In the genomic region with DNA sequence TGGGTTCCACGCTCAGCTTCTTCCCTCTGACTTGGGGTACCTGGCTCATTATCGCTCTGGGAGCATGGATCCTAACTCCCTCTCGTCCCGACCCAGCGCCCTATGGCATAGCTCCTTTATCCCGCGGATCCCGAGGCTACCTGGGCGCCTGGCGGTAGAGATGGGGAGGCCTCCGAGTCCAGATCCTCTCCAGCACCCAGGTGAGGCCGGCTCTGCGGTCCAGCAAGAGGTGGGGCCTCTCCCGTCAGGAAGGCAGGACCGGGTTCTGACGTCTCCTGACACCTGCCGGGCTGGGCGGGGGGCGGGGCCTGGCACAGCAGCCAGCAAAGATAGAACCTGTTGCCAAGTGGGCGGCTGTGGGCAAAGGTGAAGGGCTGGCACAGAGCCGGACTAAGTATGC, we compare ENCODE assay signal across 16 mouse cellular contexts. TPM values are rescaled to one million over a fixed set of nuclear protein-coding genes. Genes with fewer than 3 reads are reported as not detected.
DNase-seq lines count a peak whose midpoint lies in the region; ATAC-seq and TF ChIP-seq lines count a peak whose summit lies in the region.
"Had no signal": no experiment of that assay in that cellular context is flagged by ENCODE, and none has a peak within 500 bp of the region (broad histone marks: within the 10 kb centered on the region; RNA-seq: fewer than 3 reads in every experiment).

No protein-coding gene starts in this region.

- TF ChIP-seq POLR2A in testis, adult 2 months (IDR thresholded peaks at IDR 0.05; ENCODE audit: control insufficient read depth, low read depth, low read length): no peak
- no peak for TF ChIP-seq POLR2A in thymus, adult 2 months (IDR thresholded peaks at IDR 0.05; ENCODE audit: control insufficient read depth, extremely low read depth, insufficient read depth, low read length, poor library complexity)

- no peak overlapping the region for H3K27ac ChIP-seq in testis, adult 2 months (ENCODE audit: control insufficient read depth, insufficient read depth, low read depth, low read length)
- H3K27ac ChIP-seq in lung, embryonic 16.5 days (ENCODE audit: low read length): peak overlapping the region; percentile 93
- no peak overlapping the region for H3K27ac ChIP-seq in thymus, adult 2 months (ENCODE audit: control insufficient read depth, insufficient read depth, low read length)
- H3K27ac ChIP-seq: forebrain, embryonic 12.5 days; liver, embryonic 15.5 days had no signal

- ATAC-seq in lung, embryonic 16.5 days (ENCODE audit: low read depth): peak; percentile 60

- peak overlapping the region; percentile 53 for H3K4me2 ChIP-seq in lung, embryonic 16.5 days (ENCODE audit: low read depth, low read length)
- H3K4me2 ChIP-seq: forebrain, embryonic 12.5 days; liver, embryonic 15.5 days had no signal

- no peak for TF ChIP-seq CTCF in testis, adult 2 months (IDR thresholded peaks at IDR 0.05; ENCODE audit: control insufficient read depth, insufficient read depth, insufficient replicate concordance, low read depth, low read length)
- TF ChIP-seq CTCF in thymus, adult 2 months (IDR thresholded peaks at IDR 0.05; ENCODE audit: borderline replicate concordance, control insufficient read depth, extremely low read depth, insufficient read depth, low read length, poor library complexity): no peak

- H3K36me3 ChIP-seq in testis, adult 2 months (ENCODE audit: control insufficient read depth, insufficient read depth, low read length): no peaks in the 10 kb centered on the region
- H3K36me3 ChIP-seq in lung, embryonic 16.5 days (ENCODE audit: control insufficient read depth, insufficient read depth, low read length): no peaks in the 10 kb centered on the region
- no peaks in the 10 kb centered on the region for H3K36me3 ChIP-seq in thymus, adult 2 months (ENCODE audit: control insufficient read depth, insufficient read depth, low read length)
- H3K36me3 ChIP-seq: forebrain, embryonic 12.5 days; liver, embryonic 15.5 days had no signal

- no peak for DNase-seq in testis, postnatal 14 days (ENCODE audit: low spot score)
- peak; percentile 71 for DNase-seq in kidney, adult 9 months
- DNase-seq in gastrocnemius, postnatal 36 days: no peak
- DNase-seq in layer of hippocampus, adult 11-12 months (ENCODE audit: low spot score): no peak
- no peak for DNase-seq in thymus, adult 2 months
- DNase-seq: adrenal gland, postnatal 10 days; heart, adult 18-20 months; retina, postnatal 1 day had no signal

- H3K9me3 ChIP-seq in lung, embryonic 16.5 days (ENCODE audit: control insufficient read depth, low read length): peaks cover 3% of the 10 kb centered on the region
- H3K9me3 ChIP-seq: forebrain, embryonic 12.5 days; liver, embryonic 15.5 days had no signal

- intact Hi-C loops in gastrocnemius, postnatal 36 days (cut with DNase I): no loop called here

- H3K9ac ChIP-seq in lung, embryonic 16.5 days (ENCODE audit: low read length): peak overlapping the region; percentile 60
- H3K9ac ChIP-seq: forebrain, embryonic 12.5 days; liver, embryonic 15.5 days had no signal

- H3K4me1 ChIP-seq in testis, adult 2 months (ENCODE audit: control insufficient read depth, insufficient read depth, low read length): peaks cover 25% of the 10 kb centered on the region
- H3K4me1 ChIP-seq in lung, embryonic 16.5 days (replicated peaks; ENCODE audit: control insufficient read depth, insufficient read depth, low read length): peaks cover 8% of the 10 kb centered on the region; the same call in 1 of the 2 replicates
- H3K4me1 ChIP-seq in thymus, adult 2 months (replicated peaks; ENCODE audit: control insufficient read depth, insufficient read depth, low read length): no peaks in the 10 kb centered on the region

- WGBS in lung, embryonic 16.5 days: 10% methylated on average over 21 of the region's 21 CpGs
- WGBS in thymus, adult 2 months: 31% methylated on average over 21 of the region's 21 CpGs

- peak overlapping the region; percentile 10; the same call in 1 of the 2 replicates for H3K4me3 ChIP-seq in testis, adult 2 months (ENCODE audit: control insufficient read depth, low read depth, low read length)
- peak overlapping the region; percentile 44 for H3K4me3 ChIP-seq in lung, embryonic 16.5 days (ENCODE audit: low read length)
- H3K4me3 ChIP-seq in thymus, adult 2 months (ENCODE audit: control insufficient read depth, insufficient read depth, low read length): no peak overlapping the region
- H3K4me3 ChIP-seq: forebrain, embryonic 12.5 days; liver, embryonic 15.5 days had no signal

- H3K27me3 ChIP-seq in testis, adult 2 months (ENCODE audit: control insufficient read depth, insufficient read depth, low read length): no peaks in the 10 kb centered on the region
- H3K27me3 ChIP-seq in lung, embryonic 16.5 days (ENCODE audit: control insufficient read depth, insufficient read depth, low read depth, low read length): peaks cover 7% of the 10 kb centered on the region
- no peaks in the 10 kb centered on the region; the same call in 1 of the 2 replicates for H3K27me3 ChIP-seq in thymus, adult 2 months (ENCODE audit: control insufficient read depth, insufficient read depth, low read length)

RNA-seq across cellular contexts. Expression of a gene that starts 1.5 kb away (rescaled TPM):
- 1.2 and 2.6 TPM in 2 replicates for polyA plus RNA-seq in testis, adult 2 months (2012; rRNA removed)
- 38.8 and 39.4 TPM in 2 replicates for polyA plus RNA-seq in lung, embryonic 16.5 days (2015; fragmentation: Nextera tagmentation; extraction: Ambion mirVana)
- 10 to 100 TPM; 22.5 to 29.7 TPM for total RNA-seq in gastrocnemius, postnatal 36 days (2021)
- 1.9 and 3.7 TPM in 2 replicates for polyA plus RNA-seq in thymus, adult 2 months (2012; rRNA removed)
- total RNA-seq: common myeloid progenitor, adult 5-6 weeks had no signal

RNA-seq across cellular contexts. Expression of a gene that starts 39.4 kb away (rescaled TPM):
- 171 and 196 TPM in 2 replicates for polyA plus RNA-seq in testis, adult 2 months (2012; rRNA removed)
- not detected in 2 replicates for polyA plus RNA-seq in lung, embryonic 16.5 days (2015; fragmentation: Nextera tagmentation; extraction: Ambion mirVana)
- total RNA-seq in gastrocnemius, postnatal 36 days (2021): not detected
- polyA plus RNA-seq in thymus, adult 2 months (2012; rRNA removed): not detected in 2 replicates
- total RNA-seq: adrenal gland, postnatal 10 days; common myeloid progenitor, adult 5-6 weeks; heart, adult 18-20 months; layer of hippocampus, postnatal 25 days had no signal
- polyA plus RNA-seq: forebrain, embryonic 12.5 days; hindbrain, embryonic 11.5 days; liver, embryonic 15.5 days; stomach, embryonic 14.5 days had no signal

Comparison
In these comparisons a context has a peak if more than half of its experiments do, and no peak if none do; other contexts are left out.
1. RNA of a gene that starts 39.4 kb away (polyA plus RNA-seq): 171 to 196 TPM in testis, adult 2 months; not detected in lung, embryonic 16.5 days and not detected in thymus, adult 2 months; every median in the first group is over 100 times any median in the second.